Mouse (Mus musculus): Measurements from ENCODE around the gene Sel1l3.

GRCm38 (mm10) chr5:53146049-53146683 lies 67.6 kb downstream of the Sel1l3 start:
- TF ChIP-seq CTCF (IDR thresholded peaks at IDR 0.05; ENCODE audit: extremely low read depth, insufficient read depth, low read length) (no peak), POLR2A (IDR thresholded peaks at IDR 0.05; ENCODE audit: extremely low read depth, insufficient read depth, low read length) (no peak)
